Mouse (Mus musculus) forebrain, embryonic 11.5 days (tissue): ENCODE measurements around the gene Adam19. TPM values are rescaled to one million over a fixed set of nuclear protein-coding genes. Genes with fewer than 3 reads are reported as not detected.

Experiments
- ATAC-seq: fragments of 200-750 bp; cut with Nextera tagmentation; replicated peaks from 2 replicates; pipeline ENCODE4 v1.8.0; 2017; ENCODE audit warnings: moderate TSS enrichment; ENCODE audit not compliant: low FRiP score
- DNase-seq: peaks from one replicate; pipeline ENCODE4 v3.0.0-alpha.2; 2017; ENCODE audit warnings: low spot score
- H3K27ac ChIP-seq: fragments of 300-500 bp; sonication (generic); 2 replicates; pipeline ENCODE4 v1.5.1; 2014; ENCODE audit warnings: low read depth, low read length
- H3K27me3 ChIP-seq: fragments of 300-500 bp; sonication (generic); 2 replicates; pipeline ENCODE4 v1.6.1; 2014; ENCODE audit warnings: mild to moderate bottlenecking, low read length, mixed read lengths; ENCODE audit not compliant: control insufficient read depth, insufficient read depth
- H3K36me3 ChIP-seq: fragments of 300-500 bp; sonication (generic); 2 replicates; pipeline ENCODE4 v1.6.1; 2014; ENCODE audit warnings: mild to moderate bottlenecking, low read length, moderate library complexity, mixed read lengths; ENCODE audit not compliant: control insufficient read depth, insufficient read depth
- H3K4me1 ChIP-seq: fragments of 300-500 bp; sonication (generic); replicated peaks from 2 replicates; pipeline ENCODE4 v1.6.1; 2014; ENCODE audit warnings: low read length, mixed read lengths; ENCODE audit not compliant: control insufficient read depth, insufficient read depth
- H3K4me2 ChIP-seq: fragments of 300-500 bp; sonication (generic); 2 replicates; pipeline ENCODE4 v1.6.1; 2014; ENCODE audit warnings: low read depth, mild to moderate bottlenecking, low read length, moderate library complexity, mixed read lengths; ENCODE audit not compliant: severe bottlenecking
- H3K4me3 ChIP-seq: fragments of 300-500 bp; sonication (generic); 2 replicates; pipeline ENCODE4 v1.5.1; 2014; ENCODE audit warnings: low read depth, low read length
- H3K9ac ChIP-seq: fragments of 300-500 bp; sonication (generic); 2 replicates; pipeline ENCODE4 v1.6.1; 2014; ENCODE audit warnings: low read length
- H3K9me3 ChIP-seq: fragments of 300-500 bp; sonication (generic); 2 replicates; pipeline ENCODE4 v1.6.1; 2016; ENCODE audit warnings: low read length, mixed read lengths; ENCODE audit not compliant: control insufficient read depth
- WGBS: fragments of 180-500 bp; shearing (Covaris S2); extraction: QIAGEN DNeasy Blood & Tissue Kit; methylation state at CpG from one replicate; pipeline ENCODE4 v1.1.7; 2014; 5-methylcytosine and 5-hydroxymethylcytosine counted together
- polyA plus RNA-seq: library from polyadenylated mRNA; unstranded; fragments of >200 nt; fragmentation: Nextera tagmentation; extraction: Ambion mirVana; gene quantifications from 2 replicates; pipeline ENCODE4 v1.2.1, GENCODE M21; 2014

Gene Adam19
- polyA plus RNA-seq, 1 experiment from 2014 or later = 7.9 TPM

DNA sequence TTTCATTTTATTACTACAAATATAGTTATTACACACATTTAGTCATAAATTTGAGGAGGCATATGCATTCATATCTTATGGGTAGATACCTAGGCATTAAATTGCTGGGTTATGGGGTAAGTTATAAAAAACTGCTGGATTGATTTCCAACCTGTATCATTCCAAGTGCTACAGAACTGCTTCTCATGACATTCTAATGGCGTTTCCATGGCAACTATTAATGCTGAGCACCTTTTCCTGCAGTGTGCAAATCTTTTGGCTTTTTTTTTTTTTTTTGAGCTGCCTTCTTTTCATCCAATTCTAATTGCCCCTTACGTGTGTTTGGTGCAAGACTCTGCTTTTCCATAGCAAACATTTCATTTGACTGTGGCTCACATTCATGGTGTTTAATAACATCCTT, 25.8 kb upstream of the Adam19 start:
- H3K27me3 ChIP-seq = no peaks in the 10 kb centered on the region
- DNase-seq = no peak
- no peak overlapping the region for H3K4me2 ChIP-seq
- WGBS = 49% methylated on average over 2 of the region's 2 CpGs
- H3K4me1 ChIP-seq = no peaks in the 10 kb centered on the region
- no peaks in the 10 kb centered on the region for H3K9me3 ChIP-seq
- no peak for ATAC-seq
- no peaks in the 10 kb centered on the region for H3K36me3 ChIP-seq
- H3K27ac ChIP-seq = no peak overlapping the region
- H3K9ac ChIP-seq = no peak overlapping the region
- H3K4me3 ChIP-seq = no peak overlapping the region

DNA sequence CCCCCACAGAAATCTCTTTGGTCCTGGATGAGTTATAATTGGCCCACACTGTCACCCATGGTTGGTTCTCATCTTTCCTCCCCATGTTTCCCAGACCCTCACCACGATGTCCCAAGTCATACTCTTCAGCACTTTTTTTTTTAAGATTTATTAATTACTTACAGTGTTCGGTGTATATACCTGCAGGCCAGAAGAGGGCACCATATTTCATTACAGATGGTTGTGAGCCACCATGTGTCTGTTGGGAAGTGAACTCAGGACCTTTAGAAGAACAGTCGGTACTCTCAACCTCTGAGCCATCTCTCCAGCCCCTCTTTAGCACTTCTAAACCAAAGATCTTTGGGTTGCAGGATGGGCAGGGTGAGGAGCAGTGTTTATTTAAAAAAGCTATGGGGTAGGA, 24.3 kb upstream of the Adam19 start:
- no peak overlapping the region for H3K27ac ChIP-seq
- H3K4me3 ChIP-seq = no peak overlapping the region
- H3K9ac ChIP-seq = no peak overlapping the region
- no peaks in the 10 kb centered on the region for H3K4me1 ChIP-seq
- no peaks in the 10 kb centered on the region for H3K36me3 ChIP-seq
- no peak overlapping the region for H3K4me2 ChIP-seq
- ATAC-seq (no peak), DNase-seq (no peak)
- H3K9me3 ChIP-seq = no peaks in the 10 kb centered on the region
- H3K27me3 ChIP-seq = no peaks in the 10 kb centered on the region
- WGBS = 63% methylated on average over 3 of the region's 3 CpGs

DNA sequence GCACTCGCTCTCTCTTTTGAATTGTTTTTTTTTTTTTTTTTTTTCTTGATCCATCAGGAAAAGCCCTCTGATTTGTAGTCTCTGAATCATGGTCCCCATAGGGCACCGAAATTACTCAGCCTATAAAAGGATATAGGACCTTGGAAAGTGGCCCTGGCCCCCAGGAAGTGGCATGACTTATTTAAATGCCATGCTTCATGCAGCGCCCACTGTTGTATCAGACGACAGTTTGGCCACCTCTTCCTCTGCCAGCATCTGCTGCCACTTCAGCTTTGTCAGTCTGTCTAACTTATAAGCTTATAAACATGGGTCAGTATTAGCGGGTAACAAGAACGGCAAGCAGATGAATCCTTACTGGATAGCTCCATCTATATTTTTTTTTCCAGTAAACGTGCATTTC, 22.8 kb upstream of the Adam19 start:
- no peak for ATAC-seq
- no peak overlapping the region for H3K4me2 ChIP-seq
- no peak overlapping the region for H3K4me3 ChIP-seq
- no peak overlapping the region for H3K9ac ChIP-seq
- H3K27ac ChIP-seq = no peak overlapping the region
- no peaks in the 10 kb centered on the region for H3K9me3 ChIP-seq
- H3K36me3 ChIP-seq = no peaks in the 10 kb centered on the region
- 88% methylated on average over 7 of the region's 7 CpGs for WGBS
- no peaks in the 10 kb centered on the region for H3K4me1 ChIP-seq
- H3K27me3 ChIP-seq = no peaks in the 10 kb centered on the region
- no peak for DNase-seq

- no peak for ATAC-seq
- Histone ChIP-seq H3K9ac (no peak overlapping the region), H3K4me3 (no peak overlapping the region), H3K4me2 (no peak overlapping the region), H3K9me3 (no peaks in the 10 kb centered on the region), H3K27me3 (no peaks in the 10 kb centered on the region), H3K36me3 (no peaks in the 10 kb centered on the region), H3K4me1 (no peaks in the 10 kb centered on the region), H3K27ac (no peak overlapping the region)
- 97% methylated on average over 10 of the region's 10 CpGs for WGBS
- DNase-seq = no peak
Observed at GRCm38 (mm10) chr11:46036374-46036773, 19.4 kb upstream of the Adam19 start.

DNA sequence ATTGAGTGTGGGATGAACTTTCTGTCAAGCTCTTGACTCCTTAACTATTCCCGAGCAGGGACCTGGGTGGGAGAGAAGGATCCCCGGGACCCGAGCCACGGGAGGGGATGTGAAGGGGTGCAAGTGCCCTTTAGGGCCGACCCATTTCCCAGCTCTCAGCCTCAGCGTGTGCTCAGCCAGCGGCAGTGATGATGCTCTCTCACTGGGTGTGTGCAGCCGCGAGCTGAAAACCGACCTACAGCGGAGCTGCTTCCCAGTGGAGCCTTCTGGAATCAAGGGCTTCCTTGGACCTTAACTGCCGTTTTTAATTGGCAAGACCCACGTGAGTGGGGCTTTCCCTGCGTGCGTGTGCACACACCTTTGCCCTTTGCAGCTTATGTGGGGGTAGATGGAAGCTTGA, 16.9 kb upstream of the Adam19 start:
- H3K9ac ChIP-seq = no peak overlapping the region
- H3K4me2 ChIP-seq = no peak overlapping the region
- H3K27me3 ChIP-seq = no peaks in the 10 kb centered on the region
- no peak overlapping the region for H3K4me3 ChIP-seq
- H3K9me3 ChIP-seq = no peaks in the 10 kb centered on the region
- ATAC-seq (no peak), DNase-seq (no peak)
- WGBS = 85% methylated on average over 15 of the region's 15 CpGs
- no peaks in the 10 kb centered on the region for H3K36me3 ChIP-seq
- H3K27ac ChIP-seq = no peak overlapping the region
- no peaks in the 10 kb centered on the region for H3K4me1 ChIP-seq

DNA sequence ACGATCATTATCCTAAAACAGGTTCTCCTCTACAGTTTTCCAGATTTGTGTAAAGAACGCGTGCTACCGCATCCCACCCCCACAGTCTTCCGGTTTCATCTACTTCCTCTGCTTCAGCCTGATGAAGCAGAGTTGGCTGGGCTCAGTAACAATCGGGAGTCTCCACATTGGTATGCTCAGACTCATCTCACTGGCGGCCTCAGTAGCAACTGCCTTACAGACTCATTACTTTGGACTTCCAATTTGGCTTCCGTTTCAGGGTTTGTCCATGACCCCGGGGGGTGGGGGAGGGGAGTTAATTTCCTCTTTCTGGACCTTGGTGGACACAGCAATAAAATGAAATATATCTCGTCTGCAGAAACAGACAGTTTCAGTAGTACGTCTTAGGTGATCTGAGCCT, 16.5 kb upstream of the Adam19 start:
- ATAC-seq (no peak), DNase-seq (no peak)
- H3K27me3 ChIP-seq = no peaks in the 10 kb centered on the region
- H3K4me1 ChIP-seq = no peaks in the 10 kb centered on the region
- no peak overlapping the region for H3K27ac ChIP-seq
- no peaks in the 10 kb centered on the region for H3K9me3 ChIP-seq
- 76% methylated on average over 11 of the region's 11 CpGs for WGBS
- H3K4me3 ChIP-seq = no peak overlapping the region
- H3K36me3 ChIP-seq = no peaks in the 10 kb centered on the region
- H3K9ac ChIP-seq = no peak overlapping the region
- H3K4me2 ChIP-seq = no peak overlapping the region

- ATAC-seq = no peak
- Histone ChIP-seq H3K4me3 (no peak overlapping the region), H3K9me3 (no peaks in the 10 kb centered on the region), H3K4me1 (no peaks in the 10 kb centered on the region), H3K27me3 (no peaks in the 10 kb centered on the region), H3K9ac (no peak overlapping the region), H3K4me2 (no peak overlapping the region), H3K27ac (no peak overlapping the region), H3K36me3 (no peaks in the 10 kb centered on the region)
- WGBS = 89% methylated on average over 9 of the region's 9 CpGs
- no peak for DNase-seq
Observed at GRCm38 (mm10) chr11:46040841-46041556, 14.8 kb upstream of the Adam19 start.

GRCm38 (mm10) chr11:46041607-46042267, 14.1 kb upstream of the Adam19 start:
- no peak overlapping the region for H3K4me3 ChIP-seq
- H3K27ac ChIP-seq = no peak overlapping the region
- H3K9ac ChIP-seq = no peak overlapping the region
- WGBS = 87% methylated on average over 12 of the region's 12 CpGs
- no peaks in the 10 kb centered on the region for H3K36me3 ChIP-seq
- no peaks in the 10 kb centered on the region for H3K27me3 ChIP-seq
- no peak overlapping the region for H3K4me2 ChIP-seq
- ATAC-seq (no peak), DNase-seq (no peak)
- H3K4me1 ChIP-seq = no peaks in the 10 kb centered on the region
- H3K9me3 ChIP-seq = no peaks in the 10 kb centered on the region

GRCm38 (mm10) chr11:46044781-46045180, 11.0 kb upstream of the Adam19 start:
- Histone ChIP-seq H3K4me1 (no peaks in the 10 kb centered on the region), H3K27ac (no peak overlapping the region), H3K36me3 (no peaks in the 10 kb centered on the region), H3K9ac (no peak overlapping the region), H3K4me2 (no peak overlapping the region), H3K9me3 (no peaks in the 10 kb centered on the region), H3K4me3 (no peak overlapping the region), H3K27me3 (no peaks in the 10 kb centered on the region)
- DNase-seq (no peak), ATAC-seq (no peak)
- 94% methylated on average over 5 of the region's 5 CpGs for WGBS
